In genomic region chr13:37993376-37993703, GRCm38 (mm10) we compare ENCODE assay signal across 8 mouse cellular contexts. TPM values are rescaled to one million over a fixed set of nuclear protein-coding genes. Genes with fewer than 3 reads are reported as not detected.
DNase-seq lines count a peak whose midpoint lies in the region; ATAC-seq lines count a peak whose summit lies in the region.

No protein-coding gene starts in this region.

- H3K4me2 ChIP-seq in midbrain, embryonic 12.5 days (replicated peaks), result peak overlapping the region; percentile 65

- H3K4me3 ChIP-seq in hindbrain, embryonic 10.5 days, result peak overlapping the region; percentile 94
- peak overlapping the region; percentile 84 for H3K4me3 ChIP-seq in midbrain, embryonic 12.5 days

- under 1% methylated on average over 17 of the region's 17 CpGs for WGBS in hindbrain, embryonic 10.5 days
- WGBS in midbrain, embryonic 12.5 days, result under 1% methylated on average over 17 of the region's 17 CpGs

- 0 out of 2 replicates have a peak, but pooled peaks cover 2% of the 10 kb centered on the region for H3K27me3 ChIP-seq in hindbrain, embryonic 10.5 days (ENCODE audit: insufficient read depth, poor library complexity, severe bottlenecking)
- no peaks in the 10 kb centered on the region for H3K27me3 ChIP-seq in midbrain, embryonic 12.5 days

- H3K4me1 ChIP-seq in hindbrain, embryonic 10.5 days (replicated peaks), result peaks cover 14% of the 10 kb centered on the region
- H3K4me1 ChIP-seq in midbrain, embryonic 12.5 days, result peaks cover 14% of the 10 kb centered on the region; the same call in 1 of the 2 replicates

- intact Hi-C loops in left cerebral cortex, postnatal 4 days (cut with DNase I), result loop anchor here (5.0 kb wide), 1 partner anchor 44 kb away; the partner anchor contains the start of genes Cage1 and Riok1

- H3K27ac ChIP-seq in hindbrain, embryonic 10.5 days, result peak overlapping the region; percentile 98
- peak overlapping the region; percentile 93 for H3K27ac ChIP-seq in midbrain, embryonic 12.5 days (replicated peaks)

- ATAC-seq in midbrain, embryonic 12.5 days (ENCODE audit: low FRiP score, low read depth), result no peak

- peak; percentile 6 for DNase-seq in kidney, adult 9 months
- no peak for DNase-seq in kidney, adult 8-10 months
- peak; percentile 13 for DNase-seq in T-cell, adult 2 months (ENCODE audit: low spot score)
- DNase-seq in hindbrain, embryonic 10.5 days (ENCODE audit: low spot score), result no peak
- no peak for DNase-seq in cerebellum, adult 11-12 months
- DNase-seq in left cerebral cortex, postnatal 4 days, result no peak
- DNase-seq in right cerebral cortex, postnatal 4 days, result no peak

- H3K36me3 ChIP-seq in hindbrain, embryonic 10.5 days, result peaks cover 36% of the 10 kb centered on the region
- peaks cover 31% of the 10 kb centered on the region for H3K36me3 ChIP-seq in midbrain, embryonic 12.5 days

- H3K9ac ChIP-seq in midbrain, embryonic 12.5 days (replicated peaks), result peak overlapping the region; percentile 95

- no peaks in the 10 kb centered on the region for H3K9me3 ChIP-seq in hindbrain, embryonic 10.5 days
- no peaks in the 10 kb centered on the region for H3K9me3 ChIP-seq in midbrain, embryonic 12.5 days

RNA-seq across cellular contexts. Expression of gene Ssr1, which starts 0.7 kb away (rescaled TPM):
- 83.6 and 103 TPM in 2 replicates for polyA plus RNA-seq in hindbrain, embryonic 10.5 days (2016; fragmentation: Nextera tagmentation; extraction: Ambion mirVana)
- polyA plus RNA-seq in midbrain, embryonic 12.5 days (2016; fragmentation: Nextera tagmentation; extraction: Ambion mirVana), result 97.9 and 101 TPM in 2 replicates
- 10 to 100 TPM; 84.5 to 86.1 TPM for total RNA-seq in left cerebral cortex, postnatal 4 days (2021)

RNA-seq across cellular contexts. Expression of gene Riok1, which starts 43.5 kb away (rescaled TPM):
- polyA plus RNA-seq in hindbrain, embryonic 10.5 days (2016; fragmentation: Nextera tagmentation; extraction: Ambion mirVana), result 46.7 and 50.7 TPM in 2 replicates
- 59.3 and 63.2 TPM in 2 replicates for polyA plus RNA-seq in midbrain, embryonic 12.5 days (2016; fragmentation: Nextera tagmentation; extraction: Ambion mirVana)
- total RNA-seq in left cerebral cortex, postnatal 4 days (2021), result 10 to 100 TPM; 36.2 to 37.3 TPM

RNA-seq across cellular contexts. Expression of gene Cage1, which starts 43.5 kb away (rescaled TPM):
- polyA plus RNA-seq in hindbrain, embryonic 10.5 days (2016; fragmentation: Nextera tagmentation; extraction: Ambion mirVana), result 0.71 and 0.75 TPM in 2 replicates
- polyA plus RNA-seq in midbrain, embryonic 12.5 days (2016; fragmentation: Nextera tagmentation; extraction: Ambion mirVana), result 1.9 and 2.1 TPM in 2 replicates
- 1 to 10 TPM; 3.6 to 3.8 TPM for total RNA-seq in left cerebral cortex, postnatal 4 days (2021)

Comparison
In these comparisons a context has a peak if more than half of its experiments do, and no peak if none do; other contexts are left out.
1. DNase-seq: peak in kidney, adult 9 months (single experiment) and T-cell, adult 2 months (single experiment); none in kidney, adult 8-10 months (0 of 2), hindbrain, embryonic 10.5 days (single experiment), cerebellum, adult 11-12 months (single experiment), left cerebral cortex, postnatal 4 days (single experiment) and right cerebral cortex, postnatal 4 days (single experiment).